Mouse (Mus musculus): ENCODE measurements around the gene Itih4.

- TF ChIP-seq GATA1 (IDR thresholded peaks at IDR 0.05; ENCODE audit: borderline replicate concordance, low read length), result no peak
- TF ChIP-seq FLI1 (IDR thresholded peaks at IDR 0.05; ENCODE audit: low read length), result no peak
These were observed 11.0 kb upstream of the Itih4 start for GRCm38 (mm10) chr14:30875130-30875865.

Measured in megakaryocyte, embryonic 14.5 days (primary cell).